Mouse (Mus musculus) limb, embryonic 11.5 days (tissue): ENCODE data around the gene Xylb. TPM values are rescaled to one million over a fixed set of nuclear protein-coding genes. Genes with fewer than 3 reads are reported as not detected.

Source experiments
- ATAC-seq: fragments of 200-750 bp; cut with Nextera tagmentation; 2 replicates; pipeline ENCODE4 v1.8.0; 2017; ENCODE audit warnings: low read depth; ENCODE audit not compliant: insufficient number of reproducible peaks, low FRiP score, low TSS enrichment
- DNase-seq: peaks from one replicate; pipeline ENCODE4 v3.0.0-alpha.2; 2015; ENCODE audit warnings: low spot score
- H3K27ac ChIP-seq: fragments of 300-500 bp; sonication (generic); replicated peaks from 2 replicates; pipeline ENCODE4 v1.5.1; 2014; ENCODE audit warnings: low read depth, mild to moderate bottlenecking, low read length
- H3K27me3 ChIP-seq: fragments of 300-500 bp; sonication (generic); 2 replicates; pipeline ENCODE4 v1.6.1; 2014; ENCODE audit warnings: mild to moderate bottlenecking, low read length, mixed read lengths; ENCODE audit not compliant: control insufficient read depth, insufficient read depth
- H3K36me3 ChIP-seq: fragments of 300-500 bp; sonication (generic); 2 replicates; pipeline ENCODE4 v1.6.1; 2014; ENCODE audit warnings: mild to moderate bottlenecking, low read length, moderate library complexity, mixed read lengths; ENCODE audit not compliant: control insufficient read depth, insufficient read depth
- H3K4me1 ChIP-seq: fragments of 300-500 bp; sonication (generic); 2 replicates; pipeline ENCODE4 v1.6.1; 2014; ENCODE audit warnings: low read length, mixed read lengths; ENCODE audit not compliant: control insufficient read depth, insufficient read depth
- H3K4me2 ChIP-seq: fragments of 300-500 bp; sonication (generic); 2 replicates; pipeline ENCODE4 v1.6.1; 2014; ENCODE audit warnings: low read depth, mild to moderate bottlenecking, moderate library complexity; ENCODE audit not compliant: severe bottlenecking
- H3K4me3 ChIP-seq: fragments of 300-500 bp; sonication (generic); 2 replicates; pipeline ENCODE4 v1.5.1; 2014; ENCODE audit warnings: low read depth, low read length
- H3K9ac ChIP-seq: fragments of 300-500 bp; sonication (generic); 2 replicates; pipeline ENCODE4 v1.6.1; 2014; ENCODE audit warnings: mild to moderate bottlenecking, low read length
- H3K9me3 ChIP-seq: fragments of 300-500 bp; sonication (generic); 2 replicates; pipeline ENCODE4 v1.6.1; 2016; ENCODE audit warnings: low read length; ENCODE audit not compliant: control insufficient read depth
- WGBS: fragments of 180-500 bp; shearing (Covaris S2); extraction: QIAGEN DNeasy Blood & Tissue Kit; methylation state at CpG from one replicate; pipeline ENCODE4 v1.1.7; 2014; 5-methylcytosine and 5-hydroxymethylcytosine counted together
- polyA plus RNA-seq: library from polyadenylated mRNA; unstranded; fragments of >200 nt; fragmentation: Nextera tagmentation; extraction: Ambion mirVana; gene quantifications from 2 replicates; pipeline ENCODE4 v1.2.1, GENCODE M21; 2014

Xylb gene
- polyA plus RNA-seq, 1 experiment from 2014 or later: 12.7 TPM

GRCm38 (mm10) chr9:119438065-119438464, 80.9 kb downstream of the Xylb start:
- no peaks in the 10 kb centered on the region for H3K9me3 ChIP-seq
- WGBS: 90% methylated on average over 12 of the region's 12 CpGs
- H3K9ac ChIP-seq: no peak overlapping the region
- peaks cover 7% of the 10 kb centered on the region; the same call in 1 of the 2 replicates for H3K36me3 ChIP-seq
- no peak overlapping the region for H3K4me2 ChIP-seq
- H3K4me1 ChIP-seq: no peaks in the 10 kb centered on the region
- DNase-seq: no peak
- ATAC-seq: no peak
- H3K27me3 ChIP-seq: no peaks in the 10 kb centered on the region
- no peak overlapping the region for H3K27ac ChIP-seq
- H3K4me3 ChIP-seq: no peak overlapping the region

DNA sequence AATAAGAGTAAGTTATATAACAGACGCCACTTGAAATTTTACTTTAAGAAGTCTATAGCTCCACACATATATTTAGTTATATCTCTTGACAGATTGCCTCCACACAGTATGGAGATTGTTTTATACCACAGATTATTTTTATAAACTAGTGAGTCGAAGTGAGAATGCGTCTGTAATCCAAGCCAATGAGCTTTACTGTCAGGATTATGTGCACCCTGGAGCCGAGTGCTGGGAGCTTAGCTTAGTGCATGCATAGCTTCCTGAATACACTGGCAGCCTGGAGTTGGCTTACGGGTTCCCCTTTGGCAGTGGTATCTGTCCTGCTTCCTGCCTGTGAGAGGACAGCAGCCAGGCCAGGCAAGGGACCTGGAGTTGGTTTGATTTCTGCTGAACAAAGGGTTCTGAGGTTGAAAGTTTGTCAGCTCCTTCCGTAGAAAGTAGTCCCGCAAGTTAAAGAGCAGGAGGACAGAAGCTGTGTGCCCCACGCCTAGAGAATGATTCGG, 81.4 kb downstream of the Xylb start:
- WGBS: 93% methylated on average over 9 of the region's 9 CpGs
- Histone ChIP-seq H3K4me2 (no peak overlapping the region), H3K4me3 (no peak overlapping the region), H3K27ac (no peak overlapping the region), H3K27me3 (no peaks in the 10 kb centered on the region), H3K36me3 (peaks cover 7% of the 10 kb centered on the region; the same call in 1 of the 2 replicates), H3K9ac (no peak overlapping the region), H3K9me3 (no peaks in the 10 kb centered on the region), H3K4me1 (no peaks in the 10 kb centered on the region)
- no peak for DNase-seq
- ATAC-seq: no peak

Other genes starting within 250 kb of the Xylb start
- 0.92 and 1.4 TPM in 2 replicates for gene Acaa1b, start 200.3 kb upstream of the Xylb start, polyA plus RNA-seq
- gene Gm47289, start 198.2 kb upstream of the Xylb start, polyA plus RNA-seq: not detected in 2 replicates
- not detected in 2 replicates for gene Slc22a13, start 148.3 kb upstream of the Xylb start, polyA plus RNA-seq
- gene Oxsr1, start 35.0 kb upstream of the Xylb start, polyA plus RNA-seq: 13.5 and 15.0 TPM in 2 replicates
- gene Acaa1a, start 17.7 kb upstream of the Xylb start, polyA plus RNA-seq: 61.0 and 61.2 TPM in 2 replicates
- 9.5 and 10.6 TPM in 2 replicates for gene Myd88, start 16.0 kb upstream of the Xylb start, polyA plus RNA-seq
- not detected in 2 replicates for gene Slc22a14, start 8.2 kb downstream of the Xylb start, polyA plus RNA-seq
- 62.0 and 82.3 TPM in 2 replicates for gene Acvr2b, start 44.7 kb downstream of the Xylb start, polyA plus RNA-seq
- gene Exog, start 87.6 kb downstream of the Xylb start, polyA plus RNA-seq: 49.2 and 54.4 TPM in 2 replicates
- 0.04 TPM in 1 of 2 replicates, not detected in the other for gene Scn5a, start 221.6 kb downstream of the Xylb start, polyA plus RNA-seq